Mouse (Mus musculus) limb, embryonic 13.5 days (tissue): ENCODE data around the gene Vezt. TPM values are rescaled to one million over a fixed set of nuclear protein-coding genes. Genes with fewer than 3 reads are reported as not detected.

Experiments
- ATAC-seq: fragments of 200-750 bp; cut with Nextera tagmentation; 2 replicates; pipeline ENCODE4 v1.8.0; 2017; ENCODE audit warnings: low read depth, moderate number of reproducible peaks, moderate TSS enrichment; ENCODE audit not compliant: low FRiP score
- H3K27ac ChIP-seq: fragments of 300-500 bp; sonication (generic); 2 replicates; pipeline ENCODE4 v1.5.1; 2015; ENCODE audit warnings: inconsistent platforms, mild to moderate bottlenecking, moderate library complexity
- H3K27me3 ChIP-seq: fragments of 300-500 bp; sonication (generic); 2 replicates; pipeline ENCODE4 v1.6.1; 2015; ENCODE audit warnings: mild to moderate bottlenecking, inconsistent platforms
- H3K36me3 ChIP-seq: fragments of 300-500 bp; sonication (generic); 2 replicates; pipeline ENCODE4 v1.6.1; 2015; ENCODE audit warnings: inconsistent platforms, mild to moderate bottlenecking, moderate library complexity
- H3K4me1 ChIP-seq: fragments of 300-500 bp; sonication (generic); 2 replicates; pipeline ENCODE4 v1.6.1; 2015; ENCODE audit warnings: inconsistent platforms
- H3K4me2 ChIP-seq: fragments of 300-500 bp; sonication (generic); replicated peaks from 2 replicates; pipeline ENCODE4 v1.6.1; 2015; ENCODE audit warnings: inconsistent platforms, mild to moderate bottlenecking, moderate library complexity
- H3K4me3 ChIP-seq: fragments of 300-500 bp; sonication (generic); 2 replicates; pipeline ENCODE4 v1.5.1; 2015; ENCODE audit warnings: moderate library complexity, mild to moderate bottlenecking, inconsistent platforms
- H3K9ac ChIP-seq: fragments of 300-500 bp; sonication (generic); 2 replicates; pipeline ENCODE4 v1.6.1; 2015; ENCODE audit warnings: mild to moderate bottlenecking, inconsistent platforms
- H3K9me3 ChIP-seq: fragments of 300-500 bp; sonication (generic); 2 replicates; pipeline ENCODE4 v1.6.1; 2016; ENCODE audit warnings: inconsistent platforms
- WGBS: fragments of 180-500 bp; shearing (Covaris S2); methylation state at CpG from one replicate; pipeline ENCODE4 v1.1.7; 2015; 5-methylcytosine and 5-hydroxymethylcytosine counted together
- polyA plus RNA-seq: library from polyadenylated mRNA; unstranded; fragments of >200 nt; fragmentation: Nextera tagmentation; extraction: Ambion mirVana; gene quantifications from 2 replicates; pipeline ENCODE4 v1.2.1, GENCODE M21; 2015

Gene Vezt
- polyA plus RNA-seq, 1 experiment from 2014 or later, result 28.0 TPM

GRCm38 (mm10) chr10:93944241-93944640 is 91.4 kb downstream of the Vezt start:
- 52% methylated on average over 5 of the region's 5 CpGs for WGBS

GRCm38 (mm10) chr10:93940279-93940678 is 95.3 kb downstream of the Vezt start:
- H3K27ac ChIP-seq, result no peak overlapping the region
- no peak overlapping the region for H3K9ac ChIP-seq
- 83% methylated on average over 5 of the region's 5 CpGs for WGBS
- H3K27me3 ChIP-seq, result no peaks in the 10 kb centered on the region
- 0 out of 2 replicates have a peak, but pooled peaks cover 5% of the 10 kb centered on the region for H3K4me1 ChIP-seq
- no peak overlapping the region for H3K4me3 ChIP-seq
- H3K4me2 ChIP-seq, result no peak overlapping the region
- no peaks in the 10 kb centered on the region for H3K9me3 ChIP-seq
- no peak for ATAC-seq
- no peaks in the 10 kb centered on the region for H3K36me3 ChIP-seq

More at GRCm38 (mm10) chr10:93944241-93944640, 91.4 kb downstream of the Vezt start:
- H3K9me3 ChIP-seq, result no peaks in the 10 kb centered on the region
- no peak overlapping the region for H3K4me3 ChIP-seq
- no peaks in the 10 kb centered on the region for H3K36me3 ChIP-seq
- H3K4me2 ChIP-seq, result no peak overlapping the region
- H3K27me3 ChIP-seq, result no peaks in the 10 kb centered on the region
- no peak overlapping the region for H3K9ac ChIP-seq
- 0 out of 2 replicates have a peak, but pooled peaks cover 9% of the 10 kb centered on the region for H3K4me1 ChIP-seq
- ATAC-seq, result no peak
- no peak overlapping the region for H3K27ac ChIP-seq

GRCm38 (mm10) chr10:93939676-93940075 is 95.9 kb downstream of the Vezt start:
- no peaks in the 10 kb centered on the region for H3K27me3 ChIP-seq
- no peak overlapping the region for H3K9ac ChIP-seq
- no peak for ATAC-seq
- no peak overlapping the region for H3K4me2 ChIP-seq
- WGBS, result 86% methylated on average over 8 of the region's 8 CpGs
- no peaks in the 10 kb centered on the region for H3K36me3 ChIP-seq
- H3K9me3 ChIP-seq, result no peaks in the 10 kb centered on the region
- H3K4me3 ChIP-seq, result no peak overlapping the region
- 0 out of 2 replicates have a peak, but pooled peaks cover 5% of the 10 kb centered on the region for H3K4me1 ChIP-seq
- no peak overlapping the region for H3K27ac ChIP-seq

GRCm38 (mm10) chr10:93938844-93939271 is 96.8 kb downstream of the Vezt start:
- ATAC-seq, result no peak
- 65% methylated on average over 20 of the region's 20 CpGs for WGBS

GRCm38 (mm10) chr10:93933980-93934379 is 101.6 kb downstream of the Vezt start:
- Histone ChIP-seq H3K36me3 (no peaks in the 10 kb centered on the region), H3K27ac (peak overlapping the region; percentile 17; the same call in 1 of the 2 replicates), H3K27me3 (no peaks in the 10 kb centered on the region), H3K9ac (no peak overlapping the region), H3K9me3 (no peaks in the 10 kb centered on the region), H3K4me1 (peaks cover 19% of the 10 kb centered on the region), H3K4me2 (peak overlapping the region; percentile 39), H3K4me3 (no peak overlapping the region; the same call in 1 of the 2 replicates)
- peak; percentile 83 for ATAC-seq
- WGBS, result 19% methylated on average over 9 of the region's 9 CpGs

More at GRCm38 (mm10) chr10:93938844-93939271, 96.8 kb downstream of the Vezt start:
- Histone ChIP-seq H3K4me1 (peaks cover 4% of the 10 kb centered on the region; the same call in 1 of the 2 replicates), H3K9ac (no peak overlapping the region), H3K36me3 (no peaks in the 10 kb centered on the region), H3K4me3 (no peak overlapping the region), H3K9me3 (no peaks in the 10 kb centered on the region), H3K27ac (no peak overlapping the region), H3K4me2 (no peak overlapping the region), H3K27me3 (no peaks in the 10 kb centered on the region)

GRCm38 (mm10) chr10:93932861-93933260 is 102.8 kb downstream of the Vezt start:
- Histone ChIP-seq H3K9ac (no peak overlapping the region), H3K36me3 (no peaks in the 10 kb centered on the region), H3K4me2 (no peak overlapping the region), H3K4me1 (peaks cover 19% of the 10 kb centered on the region), H3K4me3 (no peak overlapping the region), H3K27ac (no peak overlapping the region), H3K27me3 (no peaks in the 10 kb centered on the region), H3K9me3 (no peaks in the 10 kb centered on the region)
- peak; percentile 46; the same call in 1 of the 2 replicates for ATAC-seq
- WGBS, result 45% methylated on average over 5 of the region's 5 CpGs

GRCm38 (mm10) chr10:93932020-93932419 is 103.6 kb downstream of the Vezt start:
- no peaks in the 10 kb centered on the region for H3K27me3 ChIP-seq
- no peaks in the 10 kb centered on the region for H3K36me3 ChIP-seq
- WGBS, result 63% methylated on average over 5 of the region's 5 CpGs
- no peak overlapping the region for H3K27ac ChIP-seq
- H3K4me3 ChIP-seq, result no peak overlapping the region
- no peak for ATAC-seq
- H3K4me2 ChIP-seq, result no peak overlapping the region
- peaks cover 19% of the 10 kb centered on the region for H3K4me1 ChIP-seq
- H3K9me3 ChIP-seq, result no peaks in the 10 kb centered on the region
- no peak overlapping the region for H3K9ac ChIP-seq

- ATAC-seq, result no peak
- Histone ChIP-seq H3K27ac (no peak overlapping the region), H3K4me2 (no peak overlapping the region), H3K36me3 (no peaks in the 10 kb centered on the region), H3K4me3 (no peak overlapping the region), H3K4me1 (peaks cover 19% of the 10 kb centered on the region), H3K9me3 (no peaks in the 10 kb centered on the region), H3K27me3 (no peaks in the 10 kb centered on the region), H3K9ac (no peak overlapping the region)
- WGBS, result 63% methylated on average over 9 of the region's 9 CpGs
Observed at GRCm38 (mm10) chr10:93931431-93931830, 104.2 kb downstream of the Vezt start.

- WGBS, result 64% methylated on average over 4 of the region's 4 CpGs
- Histone ChIP-seq H3K27me3 (no peaks in the 10 kb centered on the region), H3K36me3 (no peaks in the 10 kb centered on the region), H3K27ac (no peak overlapping the region), H3K4me1 (peaks cover 19% of the 10 kb centered on the region), H3K9me3 (no peaks in the 10 kb centered on the region), H3K4me3 (no peak overlapping the region), H3K9ac (no peak overlapping the region), H3K4me2 (no peak overlapping the region)
- ATAC-seq, result no peak
Observed at GRCm38 (mm10) chr10:93930236-93930824, 105.3 kb downstream of the Vezt start.

GRCm38 (mm10) chr10:93924666-93925065 is 111.0 kb downstream of the Vezt start:
- H3K4me2 ChIP-seq, result no peak overlapping the region
- no peaks in the 10 kb centered on the region for H3K27me3 ChIP-seq
- H3K27ac ChIP-seq, result no peak overlapping the region
- H3K4me1 ChIP-seq, result no peaks in the 10 kb centered on the region
- no peaks in the 10 kb centered on the region for H3K9me3 ChIP-seq
- H3K36me3 ChIP-seq, result no peaks in the 10 kb centered on the region
- no peak for ATAC-seq
- no peak overlapping the region for H3K4me3 ChIP-seq
- no peak overlapping the region for H3K9ac ChIP-seq
- WGBS, result 76% methylated on average over 5 of the region's 5 CpGs

GRCm38 (mm10) chr10:93921160-93921559 is 114.5 kb downstream of the Vezt start:
- H3K4me3 ChIP-seq, result no peak overlapping the region
- no peak overlapping the region for H3K27ac ChIP-seq
- WGBS, result 94% methylated on average over 4 of the region's 4 CpGs
- ATAC-seq, result no peak
- H3K36me3 ChIP-seq, result no peaks in the 10 kb centered on the region
- no peak overlapping the region for H3K4me2 ChIP-seq
- peaks cover 10% of the 10 kb centered on the region; the same call in 1 of the 2 replicates for H3K4me1 ChIP-seq
- no peaks in the 10 kb centered on the region for H3K27me3 ChIP-seq
- H3K9me3 ChIP-seq, result no peaks in the 10 kb centered on the region
- H3K9ac ChIP-seq, result no peak overlapping the region

- ATAC-seq, result no peak
- 71% methylated on average over 13 of the region's 13 CpGs for WGBS
- H3K36me3 ChIP-seq, result no peaks in the 10 kb centered on the region
- H3K9me3 ChIP-seq, result no peaks in the 10 kb centered on the region
- H3K4me3 ChIP-seq, result no peak overlapping the region
- no peak overlapping the region for H3K9ac ChIP-seq
- peaks cover 21% of the 10 kb centered on the region for H3K4me1 ChIP-seq
- no peak overlapping the region for H3K4me2 ChIP-seq
- no peak overlapping the region for H3K27ac ChIP-seq
- H3K27me3 ChIP-seq, result 0 out of 2 replicates have a peak, but pooled peaks cover 7% of the 10 kb centered on the region
Observed at GRCm38 (mm10) chr10:93919227-93919626, 116.4 kb downstream of the Vezt start.

- 41% methylated on average over 6 of the region's 6 CpGs for WGBS
- no peak overlapping the region for H3K9ac ChIP-seq
- ATAC-seq, result no peak
- H3K4me2 ChIP-seq, result no peak overlapping the region
- H3K27ac ChIP-seq, result no peak overlapping the region
- no peak overlapping the region for H3K4me3 ChIP-seq
- H3K9me3 ChIP-seq, result no peaks in the 10 kb centered on the region
- H3K36me3 ChIP-seq, result no peaks in the 10 kb centered on the region
- H3K4me1 ChIP-seq, result peaks cover 21% of the 10 kb centered on the region
- 0 out of 2 replicates have a peak, but pooled peaks cover 7% of the 10 kb centered on the region for H3K27me3 ChIP-seq
Observed at GRCm38 (mm10) chr10:93918701-93919100, 116.9 kb downstream of the Vezt start.
